Mouse (Mus musculus) stomach, postnatal 0 days (tissue): ENCODE data around the gene Sgms1. TPM values are rescaled to one million over a fixed set of nuclear protein-coding genes. Genes with fewer than 3 reads are reported as not detected.

Experiments used
- ATAC-seq: fragments of 200-750 bp; cut with Nextera tagmentation; 2 replicates; pipeline ENCODE4 v1.8.0; 2017; ENCODE audit not compliant: low FRiP score, low TSS enrichment
- DNase-seq: peaks from one replicate; pipeline ENCODE4 v3.0.0-alpha.2; 2016; ENCODE audit warnings: low spot score
- H3K27ac ChIP-seq: fragments of 300-500 bp; sonication (generic); replicated peaks from 2 replicates; pipeline ENCODE4 v1.5.1; 2014; ENCODE audit warnings: mild to moderate bottlenecking, control low read depth
- H3K27me3 ChIP-seq: fragments of 300-500 bp; sonication (generic); 2 replicates; pipeline ENCODE4 v1.6.1; 2014; ENCODE audit warnings: low read length; ENCODE audit not compliant: control insufficient read depth, insufficient read depth
- H3K36me3 ChIP-seq: fragments of 300-500 bp; sonication (generic); 2 replicates; pipeline ENCODE4 v1.6.1; 2014; ENCODE audit warnings: low read length, mixed read lengths; ENCODE audit not compliant: control insufficient read depth, insufficient read depth
- H3K4me1 ChIP-seq: fragments of 300-500 bp; sonication (generic); replicated peaks from 2 replicates; pipeline ENCODE4 v1.6.1; 2014; ENCODE audit warnings: antibody characterized with exemption; ENCODE audit not compliant: control insufficient read depth, insufficient read depth
- H3K4me2 ChIP-seq: fragments of 300-500 bp; sonication (generic); replicated peaks from 2 replicates; pipeline ENCODE4 v1.6.1; 2014; ENCODE audit warnings: low read depth, mild to moderate bottlenecking, control low read depth, moderate library complexity
- H3K4me3 ChIP-seq: fragments of 300-500 bp; sonication (generic); 2 replicates; pipeline ENCODE4 v1.5.1; 2014; ENCODE audit warnings: low read depth, low read length, control low read depth
- H3K9ac ChIP-seq: fragments of 300-500 bp; sonication (generic); 2 replicates; pipeline ENCODE4 v1.6.1; 2014; ENCODE audit warnings: mild to moderate bottlenecking, low read length, control low read depth, mixed read lengths
- H3K9me3 ChIP-seq: fragments of 300-500 bp; sonication (generic); 2 replicates; pipeline ENCODE4 v1.6.1; 2016; ENCODE audit warnings: low read length; ENCODE audit not compliant: control insufficient read depth
- CTCF ChIP-seq: IDR thresholded peaks from 2 replicates; pipeline ENCODE4 v1.5.1; 2016; ENCODE audit warnings: antibody characterized with exemption, low read depth, mild to moderate bottlenecking, moderate library complexity
- EP300 ChIP-seq: optimal IDR thresholded peaks from 2 replicates; pipeline ENCODE3; 2016; ENCODE audit warnings: antibody characterized with exemption
- WGBS: fragments of 180-500 bp; shearing (Covaris S2); extraction: QIAGEN DNeasy Blood & Tissue Kit; methylation state at CpG from one replicate; pipeline ENCODE4 v1.1.7; 2014; 5-methylcytosine and 5-hydroxymethylcytosine counted together
- polyA plus RNA-seq: library from polyadenylated mRNA; unstranded; fragments of >200 nt; fragmentation: Nextera tagmentation; extraction: Ambion mirVana; gene quantifications from 2 replicates; pipeline ENCODE4 v1.2.1, GENCODE M21; 2015

The Sgms1 gene
- polyA plus RNA-seq, 1 experiment from 2014 or later = 29.3 TPM

- ATAC-seq = no peak
- no peak overlapping the region for H3K9ac ChIP-seq
- no peak overlapping the region for H3K4me2 ChIP-seq
- no peak for TF ChIP-seq EP300
- H3K27me3 ChIP-seq = no peaks in the 10 kb centered on the region
- DNase-seq = no peak
- 53% methylated on average over 2 of the region's 2 CpGs for WGBS
- H3K4me3 ChIP-seq = no peak overlapping the region
- no peaks in the 10 kb centered on the region for H3K9me3 ChIP-seq
- H3K27ac ChIP-seq = no peak overlapping the region
- H3K4me1 ChIP-seq = peaks cover 9% of the 10 kb centered on the region
- H3K36me3 ChIP-seq = no peaks in the 10 kb centered on the region
Observed at GRCm38 (mm10) chr19:32341091-32341490, 48.4 kb downstream of the Sgms1 start.

GRCm38 (mm10) chr19:32340168-32340567 lies 49.3 kb downstream of the Sgms1 start:
- TF ChIP-seq CTCF (no peak), EP300 (no peak)
- H3K9ac ChIP-seq = no peak overlapping the region
- H3K4me2 ChIP-seq = no peak overlapping the region
- no peak for DNase-seq
- ATAC-seq = no peak
- no peak overlapping the region for H3K4me3 ChIP-seq
- H3K9me3 ChIP-seq = no peaks in the 10 kb centered on the region
- H3K27me3 ChIP-seq = no peaks in the 10 kb centered on the region
- peaks cover 9% of the 10 kb centered on the region for H3K4me1 ChIP-seq
- H3K36me3 ChIP-seq = no peaks in the 10 kb centered on the region
- no peak overlapping the region for H3K27ac ChIP-seq
- WGBS = 91% methylated on average over 5 of the region's 5 CpGs

GRCm38 (mm10) chr19:32337708-32338107 lies 51.8 kb downstream of the Sgms1 start:
- DNase-seq = no peak
- 24% methylated on average over 6 of the region's 6 CpGs for WGBS
- no peak overlapping the region for H3K27ac ChIP-seq

GRCm38 (mm10) chr19:32334751-32335150 lies 54.8 kb downstream of the Sgms1 start:
- Histone ChIP-seq H3K4me3 (no peak overlapping the region), H3K4me2 (no peak overlapping the region), H3K9ac (no peak overlapping the region), H3K4me1 (no peaks in the 10 kb centered on the region), H3K27ac (no peak overlapping the region), H3K27me3 (no peaks in the 10 kb centered on the region), H3K36me3 (no peaks in the 10 kb centered on the region), H3K9me3 (no peaks in the 10 kb centered on the region)
- DNase-seq = no peak
- ATAC-seq = no peak
- TF ChIP-seq CTCF (no peak), EP300 (no peak)
- 81% methylated on average over 2 of the region's 2 CpGs for WGBS

More at GRCm38 (mm10) chr19:32337708-32338107, 51.8 kb downstream of the Sgms1 start:
- Histone ChIP-seq H3K9ac (no peak overlapping the region), H3K4me2 (no peak overlapping the region), H3K36me3 (no peaks in the 10 kb centered on the region), H3K4me1 (peaks cover 6% of the 10 kb centered on the region), H3K9me3 (no peaks in the 10 kb centered on the region), H3K4me3 (no peak overlapping the region), H3K27me3 (no peaks in the 10 kb centered on the region)
- peak; percentile 42 for ATAC-seq
- no peak for TF ChIP-seq CTCF

GRCm38 (mm10) chr19:32333544-32333943 lies 56.0 kb downstream of the Sgms1 start:
- ATAC-seq (no peak), DNase-seq (no peak)
- WGBS = 83% methylated on average over 4 of the region's 4 CpGs

GRCm38 (mm10) chr19:32332779-32333460 lies 56.6 kb downstream of the Sgms1 start:
- WGBS = 90% methylated on average over 17 of the region's 17 CpGs
- H3K9me3 ChIP-seq = no peaks in the 10 kb centered on the region
- no peak overlapping the region for H3K9ac ChIP-seq
- no peak overlapping the region for H3K4me3 ChIP-seq
- H3K27me3 ChIP-seq = no peaks in the 10 kb centered on the region
- H3K27ac ChIP-seq = no peak overlapping the region
- ATAC-seq (no peak), DNase-seq (no peak)
- TF ChIP-seq EP300 (no peak), CTCF (no peak)
- H3K36me3 ChIP-seq = no peaks in the 10 kb centered on the region
- H3K4me2 ChIP-seq = no peak overlapping the region
- H3K4me1 ChIP-seq = no peaks in the 10 kb centered on the region

More at GRCm38 (mm10) chr19:32333544-32333943, 56.0 kb downstream of the Sgms1 start:
- Histone ChIP-seq H3K27ac (no peak overlapping the region), H3K4me2 (no peak overlapping the region), H3K36me3 (no peaks in the 10 kb centered on the region), H3K27me3 (no peaks in the 10 kb centered on the region), H3K9ac (no peak overlapping the region), H3K9me3 (no peaks in the 10 kb centered on the region), H3K4me1 (no peaks in the 10 kb centered on the region), H3K4me3 (no peak overlapping the region)
- TF ChIP-seq CTCF = no peak
- TF ChIP-seq EP300 = no peak
